Mouse (Mus musculus) spleen, adult 2 months (tissue): ENCODE results near the gene Ghitm.

Experiments used
- CTCF ChIP-seq: fragments of 200-500 bp; IDR thresholded peaks from 2 replicates; pipeline ENCODE4 v1.5.1; 2011; ENCODE audit warnings: mild to moderate bottlenecking, inconsistent platforms; ENCODE audit not compliant: insufficient read depth, insufficient read length, insufficient replicate concordance; ENCODE audit errors: extremely low read depth
- POLR2A ChIP-seq: fragments of 200-500 bp; IDR thresholded peaks from 2 replicates; pipeline ENCODE4 v1.6.1; 2011; ENCODE audit warnings: low read depth, low read length, inconsistent platforms

GRCm38 (mm10) chr14:37163277-37163956, 28.3 kb upstream of the Ghitm start:
- TF ChIP-seq CTCF = no peak
- no peak for TF ChIP-seq POLR2A
